Mouse (Mus musculus) cerebellum, postnatal 36 days (tissue): ENCODE results near the gene Bmi1.
A peak's percentile ranks its signal among the peaks of the same experiment; 100 is the strongest.

Source experiments
- DNase-seq, 2 experiments: peaks; one replicate each; pipeline ENCODE4 v3.0.0; 2021 to 2022; ENCODE audit warnings: mixed read lengths in 2 of 2

Bmi1 gene

DNA sequence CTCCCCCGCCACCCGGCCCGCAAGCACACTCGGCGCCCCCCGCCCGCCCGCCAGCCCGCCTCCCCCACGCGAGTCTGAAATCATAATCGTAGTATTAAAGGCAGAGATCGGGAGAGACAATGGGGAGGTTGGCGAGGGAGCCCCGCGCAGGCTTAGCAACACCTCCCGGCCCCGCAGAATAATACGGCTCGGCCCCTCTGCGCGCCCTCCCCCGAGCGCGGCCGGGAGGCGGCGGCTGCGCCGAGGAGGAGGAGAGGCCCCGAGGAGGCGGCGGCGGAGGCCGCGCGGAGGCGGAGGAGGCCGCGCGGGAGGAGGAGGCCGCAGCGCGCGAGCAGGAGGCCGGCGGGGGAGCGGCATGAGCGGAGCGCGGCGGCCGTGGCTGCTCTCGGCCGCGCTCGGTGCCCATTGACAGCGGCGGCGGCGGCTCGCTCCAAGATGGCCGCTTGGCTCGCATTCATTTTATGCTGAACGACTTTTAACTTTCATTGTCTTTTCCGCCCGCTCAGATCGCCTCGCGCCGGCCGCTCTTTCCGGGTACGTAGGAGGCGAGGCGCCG, at the start of gene Bmi1:
Gene Bmi1, plus strand, starts transcription at position 83 of the 556 bp plus-strand sequence.
- peak; percentile 71 to 76 for DNase-seq

DNA sequence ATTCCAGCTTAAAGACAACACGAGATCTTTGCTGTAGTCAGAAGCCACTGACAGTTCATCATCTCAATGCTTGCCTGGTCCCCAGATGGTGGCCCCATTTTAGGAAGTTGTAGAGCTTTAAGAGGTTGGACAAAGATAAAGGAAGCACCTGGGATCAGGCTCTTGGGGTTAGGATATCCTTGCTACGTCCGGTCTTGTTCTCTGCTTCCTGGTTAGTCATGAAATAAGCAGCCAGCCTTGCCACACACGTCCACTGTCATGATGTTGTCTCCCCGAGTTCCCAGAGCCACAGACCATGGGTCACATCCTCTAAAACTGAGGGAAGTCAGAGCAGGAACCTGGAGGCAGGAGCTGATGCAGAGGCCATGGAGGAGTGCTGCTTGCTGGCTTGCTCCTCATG, 46.3 kb upstream of the Bmi1 start:
- DNase-seq: no peak

DNA sequence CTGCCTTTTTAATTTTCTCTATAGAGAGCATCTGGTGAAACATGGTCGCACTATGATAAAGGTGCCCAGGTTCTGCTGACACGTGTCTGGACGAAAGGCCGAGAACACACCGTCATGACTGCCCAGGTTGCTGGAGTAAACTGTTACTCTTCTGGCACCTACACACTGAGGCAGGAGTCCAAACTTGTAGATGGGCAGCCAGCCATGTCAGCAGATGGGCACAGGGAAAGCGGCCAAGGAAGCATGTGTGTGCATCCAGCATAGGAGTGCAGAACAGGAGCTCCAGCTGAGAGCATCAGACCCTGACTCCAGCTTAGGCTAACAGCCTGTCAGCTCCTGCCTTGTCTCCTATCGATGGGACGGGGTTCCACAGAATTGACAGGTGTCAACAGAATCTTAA, 41.8 kb upstream of the Bmi1 start:
- DNase-seq: peak; percentile 96 to 100

DNA sequence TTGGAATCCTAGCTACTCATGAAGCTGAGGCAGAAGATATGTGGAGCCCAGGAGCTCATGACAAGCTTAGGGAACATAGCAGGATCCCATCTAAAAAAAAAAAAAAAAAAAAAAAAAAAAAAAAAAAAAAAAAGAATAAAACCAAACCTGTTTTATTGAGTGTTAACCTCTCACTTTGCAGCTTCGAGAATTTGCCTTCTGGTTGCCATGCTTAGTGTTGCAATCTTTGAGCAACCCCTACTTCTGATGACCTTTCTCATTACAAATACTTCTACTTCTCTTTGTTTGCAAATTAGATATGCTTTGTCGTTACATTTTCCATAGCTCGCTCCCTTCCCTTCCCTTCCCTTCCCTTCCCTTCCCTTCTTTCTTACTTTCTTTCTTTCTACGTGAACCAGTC, 28.3 kb upstream of the Bmi1 start:
- no peak for DNase-seq

DNA sequence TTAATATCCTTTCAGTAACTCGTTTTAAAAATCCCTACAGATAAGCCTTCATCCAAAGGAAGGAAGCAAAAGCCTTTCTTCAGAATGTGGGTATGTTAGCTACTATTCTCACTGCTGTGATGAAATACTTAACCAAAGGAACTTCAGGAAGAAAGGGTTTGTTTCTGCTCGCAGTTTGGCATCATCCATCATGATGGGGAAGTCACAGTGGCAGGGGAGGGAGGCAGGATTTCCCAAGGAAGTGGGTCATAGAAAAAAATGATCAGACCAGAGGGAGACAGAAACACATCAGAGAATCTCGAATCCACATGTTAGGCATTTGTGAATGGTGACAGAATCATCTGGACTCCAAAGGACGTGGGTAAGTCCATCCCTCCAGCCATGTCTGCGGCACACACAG, 22.0 kb upstream of the Bmi1 start:
- DNase-seq: no peak

DNA sequence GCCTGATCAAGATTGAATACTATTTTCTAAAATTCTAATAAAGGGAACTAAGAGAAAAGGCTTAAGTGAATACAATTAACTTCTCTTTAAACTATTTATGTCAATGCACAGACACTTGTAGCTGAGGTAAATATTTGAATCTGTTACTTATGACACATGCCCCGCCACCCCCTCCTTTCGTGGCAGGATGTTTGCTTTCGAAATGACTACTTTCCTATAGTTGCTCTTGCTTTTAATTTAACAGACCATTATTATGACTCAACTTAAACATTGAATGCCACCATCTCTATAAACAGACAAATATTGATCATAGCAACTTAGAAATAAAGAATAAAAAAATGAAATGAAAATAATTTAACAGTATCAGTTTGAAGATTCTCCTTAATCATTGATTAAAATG, 12.8 kb upstream of the Bmi1 start:
- DNase-seq: no peak

DNA sequence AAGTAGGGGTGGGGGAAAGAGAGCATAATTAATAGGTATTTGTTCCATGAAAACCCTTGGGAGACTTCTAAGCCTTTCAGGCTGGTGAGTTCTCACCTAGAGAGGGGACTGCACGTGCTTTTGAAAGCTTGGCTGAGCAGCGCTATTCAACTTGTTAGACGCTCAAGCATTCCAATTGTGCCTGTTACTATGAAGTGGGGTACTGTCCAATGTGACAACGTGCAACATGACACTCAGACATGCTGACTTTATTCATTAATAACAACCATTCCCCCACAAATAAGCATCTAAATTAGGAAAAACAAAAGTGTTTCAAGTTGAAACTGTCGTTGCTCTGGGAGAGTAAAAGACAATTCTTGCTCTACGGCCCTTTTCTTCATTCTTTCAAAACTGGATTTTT, 5.8 kb upstream of the Bmi1 start:
- DNase-seq: no peak

DNA sequence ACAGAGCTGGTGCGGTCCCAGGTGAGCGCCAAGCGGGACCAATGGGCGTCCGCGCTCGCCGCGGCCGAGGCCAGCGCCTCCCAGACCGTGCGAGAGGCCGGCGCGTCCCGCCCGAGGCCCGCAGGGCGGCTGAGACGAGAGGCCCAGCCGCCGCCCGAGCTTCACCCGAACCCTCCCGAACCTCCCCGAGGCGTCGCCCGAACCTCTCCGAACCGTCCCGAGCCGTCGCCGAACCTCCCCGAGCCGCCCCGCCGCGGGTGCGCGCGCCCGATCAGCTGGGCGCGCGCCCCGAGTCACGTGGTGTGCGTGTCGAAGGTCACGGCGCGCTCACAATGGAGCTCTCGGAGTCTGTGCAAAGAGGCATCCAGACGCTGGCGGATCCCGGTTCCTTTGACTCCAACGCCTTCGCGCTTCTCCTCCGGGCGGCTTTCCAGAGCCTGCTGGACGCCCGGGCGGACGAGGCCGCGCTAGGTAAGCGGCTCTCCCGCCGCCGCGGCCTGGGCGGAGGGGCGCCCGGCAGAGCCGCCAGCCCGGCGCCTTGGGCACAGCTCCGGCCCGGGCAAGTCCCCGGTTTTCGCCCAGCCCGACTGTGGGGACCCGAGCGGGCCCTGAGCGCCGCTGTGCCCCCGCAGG, 4.6 kb upstream of the Bmi1 start, which contains the start of gene Commd3:
Gene Commd3, plus strand, starts transcription at position 252 of the 633 bp plus-strand sequence.
- DNase-seq: peak; percentile 96 to 99

DNA sequence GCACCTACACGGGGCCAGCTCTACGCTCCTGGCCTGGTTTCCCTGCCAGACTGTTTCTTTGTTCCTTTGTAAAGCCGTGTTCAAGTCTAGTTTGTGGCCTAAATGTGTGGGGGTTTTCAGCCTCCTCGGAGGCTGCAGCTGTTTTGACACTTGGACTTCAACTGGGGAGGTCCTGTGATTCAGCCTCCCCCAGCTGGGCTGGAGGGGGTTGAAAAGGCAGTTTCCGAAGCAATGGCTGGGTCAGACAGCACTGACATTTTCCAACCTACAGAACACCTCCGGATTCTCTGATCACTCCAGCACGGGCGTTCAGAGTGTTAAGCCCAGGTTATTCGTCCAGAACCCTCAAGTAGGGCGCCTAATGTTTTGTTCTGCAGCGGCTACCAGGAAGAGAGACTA, 4.1 kb upstream of the Bmi1 start:
- DNase-seq: no peak

DNA sequence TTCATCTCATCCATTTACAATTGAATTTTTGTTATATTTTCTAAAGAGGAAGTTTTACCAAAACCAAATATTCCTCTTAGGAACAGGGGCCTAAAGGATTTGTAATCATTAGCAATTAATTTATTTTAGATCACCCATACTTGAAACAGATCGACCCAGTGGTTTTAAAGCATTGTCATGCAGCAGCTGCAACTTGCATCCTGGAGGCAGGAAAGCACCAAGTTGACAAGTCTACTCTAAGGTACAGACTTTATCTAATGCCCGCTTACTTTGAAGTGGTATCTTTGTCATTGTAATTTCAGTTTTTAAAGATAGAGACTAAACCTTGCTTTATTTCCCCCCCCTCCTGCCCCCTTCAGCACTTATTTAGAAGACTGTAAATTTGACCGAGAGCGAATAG, 3.1 kb upstream of the Bmi1 start:
- no peak for DNase-seq

DNA sequence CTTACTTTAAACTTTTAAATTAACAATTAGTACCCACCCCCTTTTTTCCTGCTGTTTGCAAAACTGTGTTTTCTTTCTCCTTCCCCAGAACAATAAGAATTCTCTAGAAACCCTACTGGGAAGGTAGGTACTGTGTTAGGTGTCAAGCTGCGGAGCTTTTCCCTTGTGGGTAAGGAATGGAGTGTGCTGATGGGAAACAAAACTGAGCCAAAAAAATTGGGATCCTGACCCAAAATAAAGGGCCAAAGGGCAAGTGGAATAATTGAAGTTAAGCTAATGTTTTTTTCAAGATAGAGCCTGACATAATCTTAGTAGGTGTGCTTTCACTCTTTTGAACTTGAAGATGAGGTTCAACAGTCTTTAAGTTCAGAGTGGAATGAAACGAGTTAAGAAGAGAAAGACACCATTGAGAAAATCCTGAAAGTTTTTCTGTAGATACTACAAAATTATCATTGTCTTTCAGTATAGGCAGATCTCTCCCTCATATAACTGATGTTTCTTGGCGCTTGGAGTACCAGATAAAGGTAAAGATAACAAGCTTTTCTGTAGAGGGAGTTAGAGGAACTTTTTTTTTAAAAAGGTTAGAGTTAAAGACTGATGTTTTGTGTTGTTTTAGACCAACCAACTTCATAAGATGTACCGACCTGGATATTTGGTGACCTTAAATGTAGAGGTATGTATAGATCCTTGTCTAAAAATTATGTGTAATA, 2.5 kb upstream of the Bmi1 start:
- DNase-seq: no peak

DNA sequence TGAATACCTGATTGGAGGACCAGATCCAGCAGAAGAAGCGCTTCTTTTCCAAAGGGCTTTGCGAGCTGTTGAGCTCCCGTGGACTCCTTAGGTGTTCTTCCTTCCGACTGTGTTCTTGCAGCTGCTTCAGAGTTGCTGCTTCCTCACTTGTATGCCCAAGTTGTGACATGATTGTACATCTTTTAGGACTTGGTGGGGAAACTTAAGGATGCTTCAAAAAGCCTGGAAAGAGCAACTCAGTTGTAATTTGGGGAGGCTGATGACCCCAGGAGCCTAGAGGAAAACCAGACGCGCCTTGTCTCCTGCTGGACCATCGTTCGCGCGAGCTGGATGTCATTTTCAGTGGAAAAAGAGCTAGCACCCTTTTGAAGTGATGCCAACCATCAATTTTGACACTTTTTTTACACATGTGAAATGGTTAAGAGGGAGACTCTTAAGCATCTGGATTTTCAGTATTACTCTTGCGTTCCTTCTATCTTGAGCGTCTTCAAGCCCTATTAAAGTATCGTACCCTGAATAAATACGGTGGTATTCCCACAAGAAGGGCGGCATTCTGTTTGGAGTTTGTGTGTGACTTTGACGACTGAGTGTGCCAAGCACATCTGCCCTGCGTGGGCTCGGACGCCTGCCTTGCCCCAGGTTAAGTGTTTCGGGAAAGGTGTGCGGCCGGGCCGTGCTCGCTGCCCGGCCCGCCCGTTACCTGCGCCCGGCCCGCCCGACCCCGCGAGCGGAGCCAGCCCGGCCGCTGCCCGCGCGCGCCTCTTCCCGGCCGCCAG, 949 bp upstream of the Bmi1 start:
- no peak for DNase-seq

DNA sequence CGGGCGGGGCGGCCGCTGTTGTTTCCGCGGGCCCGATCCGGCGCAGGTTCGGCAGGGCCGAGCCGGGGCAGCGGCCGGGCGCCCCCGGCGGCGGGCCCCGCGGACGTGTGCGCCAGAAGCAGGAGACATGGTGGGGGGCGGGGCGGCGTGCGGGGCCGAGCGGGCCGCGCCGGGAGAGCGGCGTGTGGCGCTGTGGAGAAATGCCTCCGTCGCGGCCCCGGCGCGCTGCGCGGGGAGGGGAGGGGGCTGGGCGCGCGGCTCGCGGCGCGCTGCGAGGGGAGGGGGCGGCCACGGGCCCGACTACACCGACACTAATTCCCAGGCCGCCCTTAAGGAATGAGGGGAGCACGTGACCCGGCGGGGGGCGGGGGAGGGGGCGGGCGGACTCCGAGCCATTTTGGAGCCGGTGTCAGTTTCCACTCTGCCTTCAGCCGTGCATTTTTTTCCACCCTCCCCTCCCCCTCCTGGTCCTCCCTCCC, 322 bp upstream of the Bmi1 start:
- peak; percentile 73 to 81 for DNase-seq

DNA sequence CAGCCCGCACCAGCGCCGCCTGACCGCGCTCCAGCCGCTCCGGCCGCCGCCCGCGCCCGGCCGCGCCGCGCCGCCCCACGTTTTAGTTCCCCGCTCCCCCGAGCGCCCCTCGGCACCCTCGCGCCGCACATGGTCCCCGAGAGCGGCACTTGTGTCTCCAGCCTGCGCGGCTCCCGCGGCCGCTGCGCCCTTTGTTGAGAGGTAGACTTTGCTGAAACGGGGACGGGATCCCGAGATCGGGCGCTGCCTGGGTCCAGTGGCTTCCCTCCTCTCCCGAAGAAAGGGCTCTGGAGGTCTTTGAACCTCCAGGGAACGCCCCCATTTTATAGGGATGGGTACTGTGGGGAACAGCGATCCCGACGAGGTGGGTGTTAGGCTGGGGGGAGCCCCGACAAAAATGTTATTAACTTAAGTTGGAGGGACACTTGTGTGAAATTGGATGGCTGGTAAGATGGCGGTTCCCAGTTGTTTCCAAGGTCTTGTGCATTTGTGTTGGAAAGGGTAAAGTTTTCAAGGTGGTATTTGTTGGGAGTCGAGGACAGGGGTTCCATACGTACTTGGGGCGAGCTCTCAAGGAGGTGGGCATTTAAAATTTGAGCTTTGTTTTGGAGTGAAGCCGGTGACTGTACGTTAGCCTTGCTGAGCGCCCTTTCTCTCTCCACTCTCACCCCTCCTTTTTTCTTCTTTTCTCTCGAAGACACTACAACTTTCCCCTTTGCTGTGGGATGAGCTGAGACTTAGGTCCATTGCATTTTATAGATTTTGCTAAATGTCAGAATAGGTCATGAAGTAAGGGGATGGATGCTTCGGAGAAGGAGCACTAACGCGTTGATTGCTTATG, 1.0 kb downstream of the Bmi1 start:
- DNase-seq: peak; percentile 58 to 62

DNA sequence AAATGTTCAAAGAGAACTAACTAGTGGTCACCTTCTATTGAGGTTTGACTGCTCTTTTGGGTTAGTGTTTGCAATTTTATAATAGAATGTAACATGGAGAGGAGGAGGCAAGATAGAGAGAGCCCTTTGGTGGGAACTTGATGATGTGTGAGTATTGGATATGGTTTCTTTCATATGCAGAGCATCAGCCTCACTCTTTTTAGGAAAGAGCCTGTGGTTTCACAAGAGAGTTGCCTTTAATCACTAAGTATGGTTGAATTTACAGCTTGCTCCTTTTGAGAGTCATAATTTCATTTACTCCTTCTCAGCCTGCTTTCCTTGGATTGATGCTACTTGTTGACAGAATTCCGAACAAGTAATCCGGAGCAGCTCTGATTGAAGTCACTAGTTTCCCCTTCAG, 2.9 kb downstream of the Bmi1 start:
- no peak for DNase-seq

DNA sequence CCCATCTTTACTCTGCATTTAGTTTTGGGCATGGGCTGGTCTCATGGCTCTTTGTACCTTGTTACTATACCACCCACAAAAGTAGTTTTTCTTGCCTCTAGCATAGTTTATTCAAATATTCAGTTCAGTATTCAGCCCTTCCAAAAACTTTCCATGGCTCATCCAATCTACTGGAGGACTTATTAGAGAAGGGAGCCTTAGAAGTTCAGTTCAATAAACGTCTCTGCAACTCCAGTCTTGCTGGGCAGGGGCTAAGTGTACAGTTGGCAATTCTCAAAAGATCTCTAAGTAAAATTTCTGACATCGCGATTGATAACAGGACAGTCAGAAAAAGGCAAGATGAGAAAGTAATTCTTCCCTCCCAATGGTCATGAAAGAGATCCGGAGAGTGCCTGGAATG, 3.7 kb downstream of the Bmi1 start:
- DNase-seq: no peak

DNA sequence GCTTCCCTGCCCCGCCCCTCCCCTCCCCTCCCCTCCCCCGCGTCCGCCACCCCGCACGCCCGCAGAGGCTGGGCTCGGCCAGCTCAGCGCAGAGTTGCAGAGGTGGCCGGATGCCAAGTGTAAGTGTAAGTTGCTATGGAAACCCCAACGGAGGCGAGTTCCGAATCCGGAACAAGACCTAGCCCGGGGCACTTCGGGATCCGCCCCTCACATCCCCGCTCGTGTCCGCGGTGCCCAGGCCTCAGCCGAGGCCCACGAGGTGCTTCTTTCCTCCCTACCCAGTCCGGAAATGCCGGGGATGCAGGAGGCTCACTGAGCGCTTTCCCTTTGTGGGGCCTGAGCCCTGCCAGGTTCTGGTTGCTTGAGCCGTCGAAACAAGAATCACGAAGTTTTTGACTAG, 4.1 kb downstream of the Bmi1 start:
- DNase-seq: peak; percentile 42 to 43

DNA sequence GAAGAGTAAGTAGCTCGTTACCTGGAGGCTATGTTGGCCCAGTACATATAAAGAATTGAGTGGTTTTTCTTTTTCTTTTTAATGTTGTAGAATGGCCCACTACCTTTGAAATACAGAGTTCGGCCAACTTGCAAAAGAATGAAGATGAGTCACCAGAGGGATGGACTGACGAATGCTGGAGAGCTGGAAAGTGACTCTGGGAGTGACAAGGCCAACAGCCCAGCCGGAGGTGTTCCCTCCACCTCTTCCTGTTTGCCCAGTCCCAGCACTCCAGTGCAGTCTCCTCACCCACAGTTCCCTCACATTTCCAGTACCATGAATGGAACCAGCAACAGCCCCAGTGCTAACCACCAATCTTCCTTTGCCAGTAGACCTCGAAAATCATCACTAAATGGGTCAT, 7.2 kb downstream of the Bmi1 start:
- no peak for DNase-seq

DNA sequence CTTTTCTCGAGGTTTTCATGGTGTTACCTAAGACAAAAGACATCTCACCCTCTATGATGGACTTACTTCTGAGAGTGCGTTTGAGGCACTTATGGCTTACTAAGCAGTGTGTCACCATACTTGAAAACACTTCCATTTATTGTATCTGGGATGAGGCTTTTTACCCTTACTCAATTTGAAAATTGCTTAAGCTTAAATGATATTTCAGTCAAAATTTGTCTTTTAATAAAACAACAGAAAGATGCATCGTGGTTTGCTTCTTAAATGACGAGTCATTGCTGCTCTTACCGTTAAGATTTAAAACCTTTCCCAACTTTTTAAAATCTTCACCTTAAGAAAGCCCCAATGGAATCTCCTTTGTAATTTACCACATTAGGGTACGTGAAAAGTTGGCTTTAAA, 9.6 kb downstream of the Bmi1 start:
- no peak for DNase-seq

DNA sequence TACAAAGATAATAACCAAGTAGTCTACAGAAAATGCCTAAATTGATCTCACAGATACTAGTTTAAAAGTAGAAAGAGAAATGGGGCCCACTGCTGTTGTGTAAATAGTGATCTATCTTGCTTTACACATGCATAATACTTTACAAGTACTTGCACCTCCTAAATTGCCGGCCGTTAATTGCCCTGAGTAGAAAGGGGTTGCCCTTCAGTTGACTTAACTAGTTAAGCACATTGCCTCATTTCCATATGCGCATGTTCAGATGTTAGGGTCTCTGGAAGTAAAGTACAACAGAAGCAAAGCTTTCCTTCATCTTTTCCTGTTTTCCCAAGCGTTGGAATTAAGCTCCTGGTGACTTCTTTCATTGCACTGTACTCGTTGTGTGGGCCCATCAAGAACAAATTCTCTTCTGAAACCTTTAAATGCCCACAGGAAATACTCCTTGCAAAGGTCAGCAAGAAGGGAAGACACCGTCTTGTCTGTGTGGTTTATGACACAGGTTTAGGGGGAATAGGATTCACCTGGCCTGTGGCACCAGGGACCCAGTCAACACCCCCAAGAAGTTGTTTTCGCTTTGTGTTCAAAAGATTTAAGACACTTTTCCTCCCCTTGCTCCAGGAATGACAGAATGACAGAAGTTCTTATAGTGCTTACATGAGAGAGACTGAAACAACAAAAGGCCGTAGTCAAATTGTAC, 10.2 kb downstream of the Bmi1 start:
- no peak for DNase-seq

DNA sequence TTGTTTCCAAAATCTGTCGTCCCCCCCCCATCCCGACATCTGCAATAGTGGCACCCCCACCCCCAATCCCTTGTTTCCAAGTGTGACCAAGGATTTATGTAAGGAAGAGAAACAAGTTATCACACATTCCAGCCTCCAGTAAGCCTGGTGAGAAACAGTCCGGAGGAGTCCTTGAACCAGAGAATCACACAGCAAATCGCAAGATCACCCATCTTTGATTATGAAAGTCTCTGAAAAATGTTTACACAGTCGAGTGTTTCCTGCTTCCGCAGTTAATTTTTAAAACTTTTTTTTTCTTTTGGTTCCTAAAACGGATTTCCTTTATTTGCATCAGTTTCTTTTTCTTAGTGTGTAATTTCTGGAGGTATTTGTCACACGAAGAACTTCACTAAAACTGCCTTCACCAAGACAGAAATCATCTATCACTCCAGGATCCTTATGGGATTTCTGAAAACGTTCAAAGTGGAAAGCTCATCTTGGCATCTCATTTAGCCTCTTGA, 10.9 kb downstream of the Bmi1 start:
- DNase-seq: no peak

DNA sequence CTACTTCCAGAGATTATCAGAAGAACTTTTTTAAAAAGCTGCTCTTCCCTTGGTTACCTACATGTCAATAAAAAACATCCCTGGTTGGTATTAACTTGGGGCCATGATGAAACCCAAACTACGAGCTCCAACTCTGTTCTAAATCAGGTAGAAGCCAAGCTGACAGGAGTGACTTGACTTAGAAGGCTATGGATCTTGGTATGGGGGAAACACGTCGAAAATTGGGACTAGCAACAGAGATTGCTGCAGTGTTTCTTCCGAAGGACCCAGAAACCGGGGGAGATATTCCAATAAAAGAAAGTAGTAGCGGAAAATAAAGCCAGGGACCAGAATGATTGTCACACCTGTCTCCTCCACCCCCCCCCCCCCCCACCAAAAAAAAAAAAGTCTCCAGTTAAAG, 11.5 kb downstream of the Bmi1 start:
- no peak for DNase-seq
